Mouse (Mus musculus) spleen, postnatal 36 days (tissue): ENCODE data around the gene Pipox.

Source experiments
- DNase-seq, 2 experiments: peaks; one replicate each; pipeline ENCODE4 v3.0.0; 2022; ENCODE audit warnings: low spot score in 2 of 2, mixed read lengths in 1 of 2

The Pipox gene

GRCm38 (mm10) chr11:77875847-77876759 is 17.8 kb downstream of the Pipox start:
- DNase-seq, result no peak

DNA sequence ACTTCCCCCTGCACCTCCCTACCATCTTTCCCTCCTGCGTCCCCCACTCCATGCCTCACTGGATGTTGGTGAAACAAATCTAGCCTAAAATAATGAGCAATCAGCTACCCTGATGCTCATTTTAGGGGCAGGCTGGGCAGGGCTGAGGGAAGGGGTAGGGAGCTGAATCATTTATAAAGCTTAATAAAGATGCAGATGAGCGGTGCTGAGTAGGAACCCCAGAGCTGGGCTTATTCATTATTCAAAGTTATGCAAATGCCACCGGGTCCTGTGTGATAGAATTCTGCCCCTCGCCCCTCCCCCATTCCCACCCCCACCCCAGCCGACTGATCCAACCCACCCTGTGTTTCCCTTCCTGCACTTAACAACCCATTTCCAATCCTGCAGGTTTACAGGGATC is 18.6 kb downstream of the Pipox start:
- no peak for DNase-seq

- DNase-seq, result no peak
Observed at GRCm38 (mm10) chr11:77874685-77875231, 19.1 kb downstream of the Pipox start.

- no peak for DNase-seq
Observed at GRCm38 (mm10) chr11:77873116-77873515, 20.8 kb downstream of the Pipox start.

DNA sequence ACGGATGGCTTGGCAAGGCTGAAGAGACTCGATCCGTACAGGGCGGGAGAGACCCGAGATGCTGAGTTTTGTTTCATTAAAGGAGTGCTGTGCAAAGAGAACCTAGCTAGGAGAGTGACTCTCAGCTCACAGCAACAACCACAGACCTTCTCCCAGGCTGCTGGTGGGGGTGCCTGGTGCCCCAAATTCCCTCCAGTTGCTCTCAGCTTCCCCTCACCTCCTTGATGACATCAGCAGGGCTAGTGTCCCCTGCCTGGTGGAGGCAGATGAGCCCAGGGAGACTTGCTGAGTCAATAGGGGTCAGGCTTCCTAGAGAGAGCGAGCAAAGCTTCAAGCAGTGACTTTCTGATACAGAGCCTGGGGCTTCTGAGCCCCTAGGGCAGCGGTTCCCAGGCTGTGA is 21.2 kb downstream of the Pipox start:
- DNase-seq, result no peak

DNA sequence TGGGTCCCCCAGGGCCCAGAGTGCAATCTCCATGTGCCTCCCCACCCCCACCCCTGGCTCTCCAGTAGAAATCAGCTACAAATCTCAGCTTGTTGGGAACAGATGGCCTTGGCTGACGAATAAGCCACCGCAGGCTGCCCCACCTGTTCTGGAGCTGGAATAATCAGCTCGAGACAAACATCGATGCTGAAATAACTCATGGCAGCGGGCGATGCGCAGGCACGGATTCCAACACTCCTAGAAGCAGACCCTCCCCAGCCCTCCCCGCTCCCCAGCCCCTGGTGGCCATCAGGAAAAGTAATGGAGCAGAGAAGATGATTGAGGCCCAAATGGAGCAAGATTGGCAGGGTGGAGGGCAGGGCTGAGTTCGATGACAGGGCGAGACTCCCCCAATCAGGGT is 21.7 kb downstream of the Pipox start:
- DNase-seq, result no peak

DNA sequence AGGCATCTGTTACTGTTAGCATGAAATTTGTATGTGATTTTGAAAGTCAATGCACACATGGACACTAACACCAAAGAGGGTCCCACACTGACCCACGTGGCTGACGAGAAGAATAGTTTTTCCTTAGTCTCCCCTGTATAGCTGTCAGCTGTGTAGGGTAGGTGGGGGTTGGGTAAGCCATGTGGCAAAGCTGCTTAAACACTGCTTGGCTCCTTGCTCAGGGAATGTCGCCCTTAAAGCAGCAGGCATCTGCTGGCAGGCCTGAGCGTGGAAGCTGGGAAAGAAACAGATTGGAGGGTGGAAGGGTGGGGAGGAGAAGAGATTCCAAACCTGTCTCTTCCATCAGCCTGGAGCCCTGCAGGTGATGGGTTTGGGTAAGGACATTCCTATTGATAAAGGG is 22.5 kb downstream of the Pipox start:
- no peak for DNase-seq

DNA sequence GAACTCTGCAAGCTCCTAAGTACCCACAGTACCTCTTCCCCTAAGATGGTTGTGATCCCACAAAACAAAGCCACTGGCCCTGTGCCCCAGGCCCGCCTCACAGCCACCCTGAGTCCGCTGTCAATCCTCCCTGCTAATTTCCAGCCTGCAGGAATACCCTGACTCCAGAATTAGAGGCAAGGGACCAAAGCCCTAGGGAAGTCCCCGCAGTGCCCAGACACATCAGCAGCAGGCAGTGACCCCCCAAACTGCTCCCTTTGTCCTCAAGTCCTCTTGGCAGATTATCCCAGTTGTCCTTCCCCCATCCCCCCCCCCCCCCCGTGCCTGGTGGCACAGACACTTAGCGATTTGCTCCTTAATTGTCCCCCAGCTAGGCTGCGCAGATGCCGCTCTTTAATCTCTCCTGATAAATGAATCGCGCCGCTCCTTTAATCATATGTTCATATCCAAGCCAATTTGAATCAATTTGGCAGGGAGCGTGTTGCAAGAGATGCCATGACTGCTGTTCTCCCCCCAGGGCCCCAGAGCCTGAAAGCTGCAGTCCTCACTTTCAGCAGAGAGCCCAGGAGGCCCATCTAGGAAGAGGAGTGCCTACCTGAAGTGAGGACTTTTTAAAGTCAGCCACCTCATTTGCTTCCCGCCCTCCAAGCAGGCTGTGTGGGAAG is 26.3 kb downstream of the Pipox start:
- no peak for DNase-seq

GRCm38 (mm10) chr11:77864771-77865170 is 29.1 kb downstream of the Pipox start:
- DNase-seq, result no peak

DNA sequence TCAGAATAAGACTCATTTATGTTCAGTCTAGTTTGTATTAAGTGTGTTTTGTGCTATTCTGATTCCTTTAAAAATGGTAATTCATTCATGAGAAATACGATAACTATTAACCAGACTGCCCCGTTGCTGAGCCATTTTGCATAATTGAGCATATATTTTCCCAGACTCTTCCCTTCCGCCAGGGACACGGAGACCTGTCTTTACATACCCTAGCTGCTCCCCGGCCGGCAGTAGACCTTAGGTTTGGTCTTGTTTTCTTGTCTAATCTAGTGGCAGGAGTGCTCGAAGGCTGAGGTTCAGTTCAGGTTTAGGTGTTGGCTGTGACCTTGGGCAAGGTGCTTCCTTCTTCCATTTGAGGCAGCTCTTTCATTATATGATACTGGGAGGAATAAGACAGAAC is 31.0 kb downstream of the Pipox start:
- no peak for DNase-seq

- DNase-seq, result no peak
Observed at GRCm38 (mm10) chr11:77860947-77861346, 32.9 kb downstream of the Pipox start.

GRCm38 (mm10) chr11:77858589-77858988 is 35.3 kb downstream of the Pipox start:
- no peak for DNase-seq

- DNase-seq, result no peak
Observed at GRCm38 (mm10) chr11:77857089-77857488, 36.8 kb downstream of the Pipox start.

- DNase-seq, result no peak
Observed at GRCm38 (mm10) chr11:77855396-77855795, 38.5 kb downstream of the Pipox start.

DNA sequence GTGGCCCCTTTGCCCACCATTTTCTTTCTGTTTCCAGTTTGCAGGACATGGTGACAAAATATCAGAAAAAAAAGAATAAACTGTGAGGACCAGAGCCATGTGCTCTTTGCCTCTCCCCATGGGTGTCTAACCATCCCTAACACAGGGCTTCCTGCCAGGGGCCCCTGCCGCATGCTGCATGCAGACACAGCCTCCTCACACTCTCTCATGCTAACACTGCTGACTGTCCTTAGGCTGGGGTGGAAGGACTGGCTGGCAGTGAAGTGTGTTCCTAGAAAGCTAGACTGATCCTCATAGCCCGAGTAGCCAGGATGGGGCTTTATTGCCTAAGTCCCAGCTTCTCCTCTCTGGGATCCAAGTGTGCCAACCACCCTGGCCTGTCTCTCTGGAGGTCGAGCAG is 39.3 kb downstream of the Pipox start:
- DNase-seq, result no peak

DNA sequence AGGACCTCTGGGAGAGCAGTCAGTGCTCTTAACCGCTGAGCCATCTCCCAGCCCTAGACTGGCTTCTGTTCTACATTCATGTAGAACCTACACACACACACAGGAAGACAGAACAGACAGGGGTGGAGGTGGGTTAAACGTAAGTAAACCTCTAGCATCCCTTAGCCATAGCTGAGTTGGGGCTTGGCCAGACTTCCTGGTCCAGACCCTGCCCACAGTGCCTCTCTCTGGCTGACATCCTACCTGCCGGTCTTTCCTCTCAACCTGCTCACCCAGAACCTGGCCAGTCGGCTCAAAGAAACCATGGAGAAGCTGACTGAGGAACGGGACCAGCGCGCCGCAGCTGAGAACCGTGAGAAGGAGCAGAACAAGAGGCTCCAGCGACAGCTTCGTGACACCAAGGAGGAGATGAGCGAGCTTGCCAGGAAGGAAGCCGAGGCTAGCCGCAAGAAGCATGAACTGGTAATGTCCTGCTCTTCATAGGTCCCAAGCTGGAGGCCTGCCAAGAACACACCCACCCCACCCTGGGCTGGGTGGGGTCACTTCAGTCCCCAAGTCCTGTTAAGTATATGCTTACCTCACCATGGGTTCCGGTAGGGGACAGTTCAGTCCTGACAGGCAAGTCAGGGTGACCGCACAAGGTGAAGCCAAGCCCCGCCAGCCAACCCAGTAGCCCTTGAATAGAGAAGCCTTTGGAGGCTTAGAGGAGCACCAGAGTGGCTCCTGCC is 40.8 kb downstream of the Pipox start:
- no peak for DNase-seq

DNA sequence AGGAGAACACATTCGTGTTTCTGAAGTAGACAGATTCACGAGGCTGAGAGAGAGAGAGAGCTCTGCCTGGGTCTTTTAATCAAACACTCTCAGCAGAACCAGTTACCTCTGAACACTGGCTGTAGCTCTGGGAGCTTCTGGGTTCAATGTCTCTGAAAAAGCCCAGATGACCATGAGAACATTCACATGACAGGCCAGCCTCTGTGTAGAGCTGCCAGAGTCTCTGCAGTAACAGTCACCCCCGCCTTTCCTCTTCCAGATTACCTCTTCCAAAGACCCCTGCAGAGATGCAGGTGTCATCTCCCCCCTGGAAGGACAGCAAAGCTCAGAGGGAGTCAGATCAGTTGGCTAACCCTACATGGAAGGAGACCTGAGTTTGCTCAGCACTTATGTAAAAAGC is 41.7 kb downstream of the Pipox start:
- DNase-seq, result no peak

GRCm38 (mm10) chr11:77851483-77852010 is 42.3 kb downstream of the Pipox start:
- DNase-seq, result no peak

DNA sequence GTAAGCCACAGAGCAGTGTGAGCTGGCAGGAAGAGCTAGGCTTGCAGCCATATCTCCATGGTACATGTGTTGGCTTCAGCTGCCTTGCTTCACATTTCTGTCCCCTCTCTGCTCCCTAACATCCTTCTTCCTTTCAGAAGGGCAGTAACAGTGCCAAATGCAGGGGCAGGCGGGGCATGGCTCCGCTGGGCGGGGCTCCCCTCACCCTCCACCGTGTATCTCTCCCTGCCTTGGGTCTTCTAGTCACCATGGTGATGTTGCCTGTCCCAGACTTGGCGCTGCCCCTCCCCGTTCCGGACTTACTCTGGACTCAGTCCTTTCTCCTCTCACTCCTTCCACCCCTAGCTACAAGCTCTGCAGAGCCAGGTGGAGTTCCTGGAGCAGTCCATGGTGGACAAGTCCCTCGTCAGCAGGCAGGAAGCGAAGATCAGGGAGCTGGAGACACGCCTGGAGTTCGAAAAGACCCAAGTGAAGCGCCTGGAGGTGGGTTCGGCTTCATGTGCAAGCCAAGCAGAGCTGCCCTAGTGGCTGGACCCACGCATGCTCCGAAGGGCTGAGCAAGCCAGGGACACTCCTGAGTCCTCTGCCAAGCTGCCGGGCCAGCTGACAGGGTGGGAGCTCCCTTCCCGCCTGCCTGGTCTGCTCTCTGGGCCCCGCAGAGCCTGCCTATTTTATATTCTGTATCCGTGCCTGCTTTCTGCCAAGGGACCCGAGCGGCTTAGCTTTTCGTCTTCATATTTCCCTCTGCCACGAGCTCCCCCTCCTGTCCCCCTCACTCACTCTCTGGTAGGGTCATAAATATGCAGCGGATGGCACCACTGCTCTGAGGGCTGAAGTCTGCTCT is 43.3 kb downstream of the Pipox start:
- no peak for DNase-seq

- no peak for DNase-seq
Observed at GRCm38 (mm10) chr11:77849151-77849550, 44.7 kb downstream of the Pipox start.

GRCm38 (mm10) chr11:77848131-77848530 is 45.8 kb downstream of the Pipox start:
- DNase-seq, result no peak
